Mouse (Mus musculus) stomach, embryonic 16.5 days (tissue): ENCODE measurements around the gene Fam13c. TPM values are rescaled to one million over a fixed set of nuclear protein-coding genes. Genes with fewer than 3 reads are reported as not detected.
A peak's percentile ranks its signal among the peaks of the same experiment; 100 is the strongest.

Experiments
- ATAC-seq: fragments of 200-750 bp; cut with Nextera tagmentation; 2 replicates; pipeline ENCODE4 v1.8.0; 2017; ENCODE audit warnings: moderate number of reproducible peaks, moderate TSS enrichment; ENCODE audit not compliant: insufficient read depth, low FRiP score
- H3K27ac ChIP-seq: fragments of 300-500 bp; sonication (generic); 2 replicates; pipeline ENCODE4 v1.5.1; 2014; ENCODE audit warnings: low read length
- H3K27me3 ChIP-seq: fragments of 300-500 bp; sonication (generic); 2 replicates; pipeline ENCODE4 v1.6.1; 2014; ENCODE audit warnings: low read length, control low read depth, mixed read lengths; ENCODE audit not compliant: control insufficient read depth, insufficient read depth
- H3K36me3 ChIP-seq: fragments of 300-500 bp; sonication (generic); 2 replicates; pipeline ENCODE4 v1.6.1; 2014; ENCODE audit warnings: low read length; ENCODE audit not compliant: control insufficient read depth, insufficient read depth
- H3K4me1 ChIP-seq: fragments of 300-500 bp; sonication (generic); 2 replicates; pipeline ENCODE4 v1.6.1; 2014; ENCODE audit warnings: low read length, control low read depth, mixed read lengths; ENCODE audit not compliant: control insufficient read depth, insufficient read depth
- H3K4me2 ChIP-seq: fragments of 300-500 bp; sonication (generic); 2 replicates; pipeline ENCODE4 v1.6.1; 2014; ENCODE audit warnings: low read depth, low read length, mixed read lengths
- H3K4me3 ChIP-seq: fragments of 300-500 bp; sonication (generic); replicated peaks from 2 replicates; pipeline ENCODE4 v1.5.1; 2014; ENCODE audit warnings: mild to moderate bottlenecking, low read length
- H3K9ac ChIP-seq: fragments of 300-500 bp; sonication (generic); 2 replicates; pipeline ENCODE4 v1.6.1; 2014; ENCODE audit warnings: low read length
- H3K9me3 ChIP-seq: fragments of 300-500 bp; sonication (generic); replicated peaks from 2 replicates; pipeline ENCODE4 v1.6.1; 2016; ENCODE audit warnings: low read length, control low read depth; ENCODE audit not compliant: control insufficient read depth
- WGBS: fragments of 180-500 bp; shearing (Covaris S2); extraction: QIAGEN DNeasy Blood & Tissue Kit; methylation state at CpG from one replicate; pipeline ENCODE4 v1.1.7; 2014; 5-methylcytosine and 5-hydroxymethylcytosine counted together
- polyA plus RNA-seq: library from polyadenylated mRNA; unstranded; fragments of >200 nt; fragmentation: Nextera tagmentation; extraction: Ambion mirVana; gene quantifications from 2 replicates; pipeline ENCODE4 v1.2.1, GENCODE M21; 2015

Fam13c gene
- polyA plus RNA-seq, 1 experiment from 2014 or later: 10.2 TPM

GRCm38 (mm10) chr10:70598516-70599125 lies 158.3 kb downstream of the Fam13c start:
- H3K4me1 ChIP-seq: peaks cover 9% of the 10 kb centered on the region; the same call in 1 of the 2 replicates
- peak; percentile 30; the same call in 1 of the 2 replicates for ATAC-seq
- under 1% methylated on average over 48 of the region's 48 CpGs for WGBS
- H3K9me3 ChIP-seq: no peaks in the 10 kb centered on the region
- no peaks in the 10 kb centered on the region for H3K36me3 ChIP-seq
- peaks cover 22% of the 10 kb centered on the region for H3K27me3 ChIP-seq
- H3K27ac ChIP-seq: no peak overlapping the region
- H3K4me3 ChIP-seq: peak overlapping the region; percentile 64
- H3K9ac ChIP-seq: peak overlapping the region; percentile 39; the same call in 1 of the 2 replicates
- H3K4me2 ChIP-seq: peak overlapping the region; percentile 99

- Histone ChIP-seq H3K4me1 (peaks cover 9% of the 10 kb centered on the region; the same call in 1 of the 2 replicates), H3K9me3 (no peaks in the 10 kb centered on the region), H3K36me3 (no peaks in the 10 kb centered on the region), H3K9ac (peak overlapping the region; percentile 39), H3K27me3 (peaks cover 22% of the 10 kb centered on the region), H3K4me2 (peak overlapping the region; percentile 99), H3K27ac (no peak overlapping the region), H3K4me3 (peak overlapping the region; percentile 64)
- ATAC-seq: peak; percentile 94
- WGBS: under 1% methylated on average over 117 of the region's 124 CpGs
These were observed 159.0 kb downstream of the Fam13c start for GRCm38 (mm10) chr10:70599126-70599924.

GRCm38 (mm10) chr10:70599925-70600305 lies 159.6 kb downstream of the Fam13c start:
- Histone ChIP-seq H3K4me2 (peak overlapping the region; percentile 99), H3K4me3 (peak overlapping the region; percentile 64), H3K9me3 (no peaks in the 10 kb centered on the region), H3K4me1 (peaks cover 9% of the 10 kb centered on the region; the same call in 1 of the 2 replicates), H3K9ac (no peak overlapping the region; the same call in 1 of the 2 replicates), H3K27ac (no peak overlapping the region), H3K36me3 (no peaks in the 10 kb centered on the region), H3K27me3 (peaks cover 22% of the 10 kb centered on the region)
- under 1% methylated on average over 28 of the region's 28 CpGs for WGBS
- 0 out of 2 replicates have a peak, but pooled peaks have one; percentile 9 for ATAC-seq

Other genes starting within 250 kb of the Fam13c start
- gene Mrln, start 235.8 kb upstream of the Fam13c start, polyA plus RNA-seq: 1.1 and 6.1 TPM in 2 replicates
- gene Slc16a9, start 195.4 kb upstream of the Fam13c start, polyA plus RNA-seq: 0.87 and 1.4 TPM in 2 replicates
- 2.8 and 3.2 TPM in 2 replicates for gene Phyhipl, start 215.5 kb downstream of the Fam13c start, polyA plus RNA-seq